Mouse (Mus musculus): ENCODE measurements around the gene Rassf6.
"Not testable (repeated sequence)": the region's sequence is repeated elsewhere in the genome, so short reads cannot be mapped to it uniquely, and the experiment has no call there.

Rassf6 gene

GRCm38 (mm10) chr5:90623209-90623608 is 17.2 kb downstream of the Rassf6 start:
- no peak for DNase-seq

DNA sequence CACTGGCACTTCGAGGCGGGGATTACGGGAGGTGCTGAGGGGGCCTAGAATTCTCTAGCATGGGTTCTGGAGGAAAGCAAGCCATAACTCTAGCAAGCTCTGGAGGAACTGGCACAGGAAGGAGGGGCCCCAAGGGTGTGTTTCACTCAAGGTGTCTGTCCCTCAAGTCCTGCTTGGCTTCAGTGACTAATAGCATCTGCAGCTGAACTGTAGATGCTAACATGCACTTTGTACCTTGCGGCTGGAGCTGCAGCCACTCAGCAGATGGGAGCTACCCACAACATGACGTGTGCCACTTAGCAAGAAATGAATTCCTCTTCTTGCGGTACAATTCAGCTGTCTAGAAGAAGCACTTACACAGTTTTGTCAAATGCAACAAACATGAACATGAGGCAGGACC is 18.7 kb downstream of the Rassf6 start:
- no peak for DNase-seq

GRCm38 (mm10) chr5:90621316-90621715 is 19.1 kb downstream of the Rassf6 start:
- DNase-seq, result no peak

DNA sequence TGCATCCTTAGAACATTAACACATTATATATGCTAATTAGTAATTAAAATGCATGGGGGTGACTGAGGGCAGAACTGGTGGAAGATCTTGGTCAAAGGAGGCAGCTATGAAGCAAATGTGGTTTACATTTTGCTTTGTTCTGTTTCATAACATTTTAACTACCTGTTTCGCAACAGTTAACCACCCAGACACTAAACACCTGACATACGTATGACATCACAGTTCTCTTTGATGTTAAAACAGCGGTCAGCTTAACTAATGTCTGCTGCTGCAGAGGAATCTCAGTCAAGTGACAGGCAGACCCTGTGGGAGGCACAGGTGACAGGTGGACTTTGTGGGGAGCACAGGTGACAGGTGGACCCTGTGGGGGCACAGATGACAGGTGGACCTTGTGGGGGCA is 22.6 kb downstream of the Rassf6 start:
- no peak for DNase-seq

DNA sequence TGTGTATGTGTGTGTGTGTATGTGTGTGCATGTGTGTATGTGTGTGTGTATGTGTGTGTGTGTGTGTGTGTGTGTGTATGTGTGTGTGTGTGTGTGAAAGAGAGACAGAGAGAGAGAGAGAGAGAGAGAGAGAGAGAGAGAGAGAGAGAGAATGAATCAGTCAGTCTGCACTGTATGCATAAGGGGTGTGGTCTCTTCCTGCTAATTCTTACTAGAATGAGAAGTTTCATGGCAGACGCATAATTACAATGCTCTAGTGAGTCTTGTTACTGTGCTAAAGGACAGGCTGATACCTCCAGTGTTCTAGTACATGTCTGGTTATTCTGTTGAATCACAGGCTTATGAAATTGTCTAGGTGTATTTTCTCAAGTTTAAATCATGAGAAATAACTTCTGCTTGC is 27.7 kb downstream of the Rassf6 start:
- not testable (repeated sequence) for DNase-seq

GRCm38 (mm10) chr5:90611996-90612611 is 28.4 kb downstream of the Rassf6 start:
- DNase-seq, result no peak

DNA sequence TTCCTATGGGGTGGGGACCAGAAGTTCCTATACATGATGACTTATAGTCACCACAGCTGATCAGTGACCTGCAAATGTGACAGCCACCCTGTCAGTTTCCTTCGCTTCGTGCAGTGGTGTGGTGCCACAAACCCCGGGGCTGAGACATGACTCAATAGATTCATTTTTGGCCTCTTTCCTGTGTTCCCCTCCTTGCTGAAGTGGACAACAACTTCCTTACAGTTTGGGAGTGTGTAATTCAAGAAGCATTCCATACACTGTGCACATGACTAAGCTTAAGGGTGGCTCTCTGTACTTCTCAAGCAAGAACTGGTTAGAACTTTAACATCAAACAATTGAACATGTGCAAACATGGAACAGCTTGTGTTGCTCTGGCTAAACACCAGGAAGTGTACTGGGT is 29.1 kb downstream of the Rassf6 start:
- DNase-seq, result no peak

DNA sequence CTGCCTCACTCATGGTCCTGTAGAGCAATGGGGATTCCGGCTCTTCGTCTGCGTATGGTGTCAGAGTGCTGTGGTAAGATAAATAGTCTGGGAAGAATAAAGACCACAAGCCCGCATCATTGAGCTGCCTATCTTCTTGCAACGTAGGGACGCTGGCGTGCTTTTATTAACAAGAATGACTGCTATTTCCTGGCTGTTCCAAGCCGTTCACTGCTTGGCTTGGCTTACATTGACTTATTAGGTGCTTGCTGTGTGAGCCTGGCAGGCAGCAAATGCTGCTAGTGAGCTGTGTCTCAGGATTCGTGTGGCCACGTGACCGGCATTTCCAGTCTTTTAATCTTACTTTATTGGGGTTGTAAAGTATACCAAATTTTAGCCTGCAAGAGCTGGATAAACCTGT is 31.6 kb downstream of the Rassf6 start:
- no peak for DNase-seq

DNA sequence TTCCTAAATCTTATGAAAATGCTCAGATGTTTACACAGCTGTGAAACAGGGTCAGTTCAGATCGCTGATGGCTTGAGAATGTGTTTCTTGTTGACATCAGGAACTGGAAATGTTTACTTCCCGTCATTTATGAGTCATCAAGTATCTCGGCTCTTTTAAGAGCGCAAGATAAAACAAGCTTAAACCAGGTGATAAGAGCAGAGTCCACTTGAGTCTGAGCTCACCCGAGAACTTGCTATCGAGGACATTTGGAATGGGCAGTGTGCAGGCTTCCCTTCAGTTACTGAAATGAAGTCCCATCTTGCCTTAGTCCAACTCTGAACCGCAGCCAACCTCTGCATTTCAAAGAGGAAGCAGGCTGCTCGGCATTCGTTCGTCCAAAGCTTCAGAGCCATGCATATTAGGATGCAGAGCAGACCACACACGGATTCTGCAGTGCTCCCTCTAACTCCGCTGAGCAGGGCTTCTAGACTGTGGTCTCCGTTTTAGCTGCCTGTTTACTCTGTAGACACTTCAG is 37.0 kb downstream of the Rassf6 start:
- no peak for DNase-seq

DNA sequence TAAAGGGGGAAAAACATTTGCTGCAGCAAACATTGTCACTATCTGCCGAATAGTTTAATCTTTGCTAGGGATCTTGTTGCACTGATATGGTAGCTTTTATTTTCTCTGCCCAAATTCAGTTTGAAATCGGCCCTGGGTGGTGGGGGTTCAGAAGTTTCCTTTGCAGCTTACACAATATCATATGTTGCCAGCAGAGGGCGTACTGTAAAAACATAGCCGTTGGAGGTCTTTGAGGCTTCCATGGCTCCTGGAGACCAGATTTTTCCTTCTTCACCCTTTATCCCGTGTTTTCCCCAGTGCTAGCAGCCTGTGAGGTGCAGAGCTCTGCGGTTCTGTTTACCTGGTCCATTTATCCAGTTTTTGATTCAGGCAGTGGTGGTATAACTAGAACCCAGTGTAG is 39.0 kb downstream of the Rassf6 start:
- peak; percentile 15 to 25 for DNase-seq

DNA sequence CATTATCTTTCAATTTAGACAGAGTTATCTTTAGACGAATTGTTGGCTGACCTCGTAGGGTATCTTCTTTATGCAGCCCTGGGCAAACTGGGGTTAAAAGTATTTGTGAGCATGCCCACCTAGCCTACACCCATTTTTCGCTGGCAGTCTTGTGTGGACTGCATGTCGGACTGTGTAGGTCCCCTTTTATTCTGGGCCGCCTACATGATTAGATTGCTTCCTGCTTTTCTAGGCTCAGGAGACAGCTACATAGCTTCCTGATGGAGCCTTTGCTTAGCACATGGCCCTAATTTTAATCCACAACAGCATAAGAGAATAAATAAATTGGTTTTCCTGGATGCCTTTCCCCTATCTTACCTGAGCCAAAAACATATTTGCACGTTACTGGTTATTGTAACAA is 44.3 kb downstream of the Rassf6 start:
- DNase-seq, result no peak

- no peak for DNase-seq
These were observed 45.5 kb downstream of the Rassf6 start for GRCm38 (mm10) chr5:90594945-90595344.

GRCm38 (mm10) chr5:90591936-90592335 is 48.5 kb downstream of the Rassf6 start:
- DNase-seq, result no peak

GRCm38 (mm10) chr5:90590676-90591075 is 49.8 kb downstream of the Rassf6 start:
- DNase-seq, result no peak

GRCm38 (mm10) chr5:90588708-90589595 is 51.5 kb downstream of the Rassf6 start:
- peak; percentile 51 to 71 for DNase-seq

DNA sequence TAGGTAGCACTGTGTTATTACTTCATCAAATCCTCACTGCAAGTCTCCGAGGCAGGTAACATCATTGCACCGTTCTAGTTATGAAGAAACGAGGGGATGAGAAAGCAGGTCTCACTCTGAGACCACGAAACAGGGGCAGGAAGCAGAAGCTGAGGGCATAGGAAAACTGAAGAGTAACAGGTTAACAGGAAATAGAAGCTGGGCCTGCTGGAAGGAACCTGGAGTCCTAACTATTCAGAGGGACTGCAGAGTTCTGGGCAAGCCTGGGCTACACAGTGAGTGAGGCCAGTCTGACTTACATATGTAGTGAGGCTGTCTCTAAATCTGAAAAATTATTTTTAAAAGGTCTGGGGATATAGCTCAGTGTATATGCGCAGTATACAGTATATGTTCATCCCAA is 52.4 kb downstream of the Rassf6 start:
- DNase-seq, result no peak

GRCm38 (mm10) chr5:90586511-90586910 is 53.9 kb downstream of the Rassf6 start:
- no peak for DNase-seq

- no peak for DNase-seq
These were observed 55.7 kb downstream of the Rassf6 start for GRCm38 (mm10) chr5:90584799-90585198.

- no peak for DNase-seq
These were observed 58.3 kb downstream of the Rassf6 start for GRCm38 (mm10) chr5:90582179-90582578.

- no peak for DNase-seq
These were observed 60.9 kb downstream of the Rassf6 start for GRCm38 (mm10) chr5:90579556-90579955.

DNA sequence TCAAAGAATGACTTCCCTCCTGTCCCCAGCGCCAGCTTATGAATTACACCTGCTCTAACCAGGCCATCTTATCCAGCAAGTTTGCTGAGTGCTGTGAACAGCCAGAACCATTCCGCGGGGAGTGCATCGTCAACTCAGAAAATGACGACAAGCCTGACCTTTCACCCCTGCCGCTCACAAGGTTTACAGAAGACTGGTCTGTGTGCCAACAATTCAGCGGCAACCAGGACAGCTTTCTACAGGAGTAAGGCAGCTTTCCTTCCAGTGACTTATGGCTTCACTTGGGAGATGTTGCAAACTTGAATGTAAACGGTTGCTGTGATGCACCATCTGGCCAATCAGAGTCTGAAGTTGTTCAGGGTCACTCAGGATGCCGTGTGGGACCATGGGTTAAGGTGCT is 62.7 kb downstream of the Rassf6 start:
- DNase-seq, result no peak

- no peak for DNase-seq
These were observed 69.2 kb downstream of the Rassf6 start for GRCm38 (mm10) chr5:90571216-90571615.

DNA sequence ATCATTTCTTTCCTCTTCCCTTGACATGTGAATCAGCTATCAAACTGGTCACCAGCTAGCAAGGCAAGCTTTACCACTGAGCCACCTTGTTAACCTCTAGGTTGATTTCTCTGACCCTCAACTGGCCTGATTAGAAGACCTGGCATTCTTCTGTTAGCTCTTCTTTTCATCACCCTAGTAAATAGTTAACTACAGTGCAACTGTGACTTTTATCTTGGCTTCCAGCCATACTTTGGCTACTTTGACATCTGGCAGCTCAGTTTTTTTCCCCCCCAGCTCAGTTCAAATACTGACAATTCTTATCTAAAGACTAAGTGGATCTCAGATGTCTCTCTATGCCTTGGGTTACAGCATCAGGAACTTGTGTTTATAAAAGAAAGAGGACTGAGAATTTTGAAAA is 72.1 kb downstream of the Rassf6 start:
- no peak for DNase-seq

DNA sequence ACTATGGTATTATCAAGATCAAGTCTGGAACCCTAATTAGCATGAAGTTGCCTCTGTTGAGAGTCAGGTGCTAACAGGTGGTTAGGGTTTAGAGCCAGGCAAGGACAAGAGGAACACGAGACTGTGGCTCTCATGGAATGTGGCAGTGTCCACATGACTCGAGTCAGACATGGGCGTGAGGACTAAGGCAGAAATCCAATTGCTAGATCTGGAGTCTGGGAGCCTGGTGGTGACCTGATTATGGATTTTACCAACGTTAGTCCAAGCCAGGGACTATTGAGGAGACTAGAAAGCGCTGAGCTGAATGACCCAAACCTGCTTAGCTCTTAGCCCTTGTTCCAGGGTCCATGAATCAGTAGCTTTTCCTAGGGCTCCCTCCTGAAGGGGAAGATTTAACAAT is 72.7 kb downstream of the Rassf6 start:
- no peak for DNase-seq
